Mouse (Mus musculus): ENCODE results near the gene Diras2. TPM values are rescaled to one million over a fixed set of nuclear protein-coding genes. Genes with fewer than 3 reads are reported as not detected.
"Not testable (repeated sequence)": the region's sequence is repeated elsewhere in the genome, so short reads cannot be mapped to it uniquely, and the experiment has no call there.

Gene Diras2
- polyA plus RNA-seq, 1 experiment from 2014 or later: 0.46 TPM

DNA sequence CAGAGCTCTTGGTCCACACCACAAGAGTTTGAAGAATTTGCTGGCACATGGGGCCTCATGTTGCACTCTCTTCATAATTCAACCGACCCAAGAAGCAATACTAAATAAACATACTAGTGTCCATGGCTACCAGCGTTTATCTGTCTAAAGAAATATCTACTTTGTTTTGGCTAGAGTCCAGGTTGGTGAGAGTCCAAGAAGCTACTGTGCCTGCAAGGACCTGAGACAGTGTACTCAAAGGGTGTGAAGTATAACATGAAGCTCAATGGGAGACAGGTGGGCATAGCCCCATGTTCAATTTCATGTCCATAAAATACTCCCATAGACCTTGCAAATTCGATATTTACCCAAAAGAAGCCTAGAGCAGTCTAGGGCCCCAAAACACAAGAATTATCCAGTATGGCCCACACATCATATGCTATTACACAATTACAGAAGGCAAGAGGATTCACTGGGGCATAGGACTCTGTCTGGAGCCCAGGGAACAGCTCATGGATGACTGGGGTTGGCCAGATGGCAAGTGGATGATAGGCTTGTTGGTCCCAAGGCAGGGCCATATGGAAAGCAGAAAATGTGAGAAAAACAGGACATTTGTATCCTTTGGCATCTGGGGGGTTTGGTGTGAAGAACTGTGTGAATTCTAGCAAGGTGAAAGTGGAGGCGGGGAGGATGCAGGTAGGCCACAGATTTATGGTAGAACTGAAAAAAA is 20.8 kb downstream of the Diras2 start:
- Histone ChIP-seq H3K27ac (ENCODE audit: low read length) (no peak overlapping the region), H3K4me2 (ENCODE audit: low read depth, low read length) (no peak overlapping the region), H3K4me1 (ENCODE audit: control insufficient read depth, insufficient read depth, low read length) (no peaks in the 10 kb centered on the region), H3K9ac (ENCODE audit: low read depth, low read length) (no peak overlapping the region), H3K4me3 (ENCODE audit: low read length) (no peak overlapping the region), H3K9me3 (ENCODE audit: control insufficient read depth, low read length) (no peaks in the 10 kb centered on the region), H3K27me3 (replicated peaks; ENCODE audit: control insufficient read depth, insufficient read depth, low read length) (no peaks in the 10 kb centered on the region), H3K36me3 (ENCODE audit: control insufficient read depth, insufficient read depth, low read length) (no peaks in the 10 kb centered on the region)
- ATAC-seq: no peak
- 60% methylated on average over 4 of the region's 4 CpGs for WGBS

DNA sequence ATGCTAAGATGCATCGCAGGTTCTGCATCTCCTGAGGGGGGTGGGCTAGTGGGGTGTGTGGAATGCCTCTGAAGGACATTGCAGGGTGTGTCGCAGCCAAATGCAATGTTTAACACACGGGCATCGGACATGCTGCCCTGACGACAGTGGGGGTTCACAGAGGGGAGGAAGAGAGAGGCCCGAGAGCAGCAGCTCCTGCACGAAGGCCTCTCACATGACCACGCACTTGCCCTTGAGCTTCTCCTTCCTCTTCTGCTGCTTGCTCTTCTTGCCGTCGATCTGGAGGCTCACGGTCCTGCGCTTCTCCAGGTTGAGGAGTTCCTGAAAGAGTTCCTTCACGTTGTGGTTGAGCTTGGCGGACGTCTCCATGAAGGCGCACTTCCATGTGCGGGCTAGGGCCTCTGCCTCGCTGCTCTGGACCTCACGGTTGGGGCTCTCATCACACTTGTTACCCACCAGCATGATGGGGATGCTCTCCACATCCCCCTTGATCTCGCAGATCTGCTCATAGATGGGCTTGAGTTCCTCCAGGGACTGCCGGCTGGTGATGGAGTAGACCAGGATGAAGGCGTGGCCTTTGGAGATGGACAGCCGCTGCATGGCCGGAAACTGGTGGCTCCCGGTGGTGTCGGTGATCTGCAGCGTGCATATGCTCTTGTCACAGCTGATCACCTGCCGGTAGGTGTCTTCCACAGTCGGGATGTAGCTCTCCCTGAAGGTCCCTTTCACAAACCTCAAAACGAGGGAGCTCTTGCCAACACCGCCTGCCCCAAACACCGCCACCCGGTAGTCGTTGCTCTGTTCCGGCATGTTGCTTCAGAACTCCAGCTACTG is 23.4 kb downstream of the Diras2 start:
- Histone ChIP-seq H3K36me3 (ENCODE audit: control insufficient read depth, insufficient read depth, low read length) (no peaks in the 10 kb centered on the region), H3K9ac (ENCODE audit: low read depth, low read length) (no peak overlapping the region), H3K27ac (ENCODE audit: low read length) (no peak overlapping the region), H3K4me1 (ENCODE audit: control insufficient read depth, insufficient read depth, low read length) (no peaks in the 10 kb centered on the region), H3K4me3 (ENCODE audit: low read length) (no peak overlapping the region), H3K27me3 (replicated peaks; ENCODE audit: control insufficient read depth, insufficient read depth, low read length) (no peaks in the 10 kb centered on the region), H3K9me3 (ENCODE audit: control insufficient read depth, low read length) (no peaks in the 10 kb centered on the region), H3K4me2 (ENCODE audit: low read depth, low read length) (no peak overlapping the region)
- 89% methylated on average over 35 of the region's 35 CpGs for WGBS
- ATAC-seq: no peak

- not testable (repeated sequence) for H3K9ac ChIP-seq (ENCODE audit: low read depth, low read length); H3K4me2 ChIP-seq (ENCODE audit: low read depth, low read length); H3K4me1 ChIP-seq (ENCODE audit: control insufficient read depth, insufficient read depth, low read length); H3K9me3 ChIP-seq (ENCODE audit: control insufficient read depth, low read length); H3K4me3 ChIP-seq (ENCODE audit: low read length); H3K36me3 ChIP-seq (ENCODE audit: control insufficient read depth, insufficient read depth, low read length); H3K27me3 ChIP-seq (replicated peaks; ENCODE audit: control insufficient read depth, insufficient read depth, low read length); H3K27ac ChIP-seq (ENCODE audit: low read length); ATAC-seq
- 67% methylated on average over 3 of the region's 3 CpGs for WGBS
Measured at GRCm38 (mm10) chr13:52506822-52507221, 24.3 kb downstream of the Diras2 start.

GRCm38 (mm10) chr13:52505683-52506285 is 25.3 kb downstream of the Diras2 start:
- H3K9me3 ChIP-seq (ENCODE audit: control insufficient read depth, low read length); ATAC-seq; H3K36me3 ChIP-seq (ENCODE audit: control insufficient read depth, insufficient read depth, low read length); H3K27ac ChIP-seq (ENCODE audit: low read length); H3K27me3 ChIP-seq (replicated peaks; ENCODE audit: control insufficient read depth, insufficient read depth, low read length); H3K4me2 ChIP-seq (ENCODE audit: low read depth, low read length); H3K4me1 ChIP-seq (ENCODE audit: control insufficient read depth, insufficient read depth, low read length); H3K4me3 ChIP-seq (ENCODE audit: low read length); H3K9ac ChIP-seq (ENCODE audit: low read depth, low read length): not testable (repeated sequence)
- 77% methylated on average over 5 of the region's 5 CpGs for WGBS

GRCm38 (mm10) chr13:52501686-52502085 is 29.4 kb downstream of the Diras2 start:
- Histone ChIP-seq H3K4me1 (ENCODE audit: control insufficient read depth, insufficient read depth, low read length) (no peaks in the 10 kb centered on the region), H3K9ac (ENCODE audit: low read depth, low read length) (no peak overlapping the region), H3K36me3 (ENCODE audit: control insufficient read depth, insufficient read depth, low read length) (no peaks in the 10 kb centered on the region), H3K27ac (ENCODE audit: low read length) (peak overlapping the region; percentile 45), H3K9me3 (ENCODE audit: control insufficient read depth, low read length) (no peaks in the 10 kb centered on the region), H3K4me2 (ENCODE audit: low read depth, low read length) (no peak overlapping the region), H3K27me3 (replicated peaks; ENCODE audit: control insufficient read depth, insufficient read depth, low read length) (no peaks in the 10 kb centered on the region), H3K4me3 (ENCODE audit: low read length) (no peak overlapping the region)
- 41% methylated on average over 8 of the region's 8 CpGs for WGBS
- peak; percentile 69 for ATAC-seq

- ATAC-seq: peak; percentile 84
- Histone ChIP-seq H3K36me3 (ENCODE audit: control insufficient read depth, insufficient read depth, low read length) (no peaks in the 10 kb centered on the region), H3K9ac (ENCODE audit: low read depth, low read length) (no peak overlapping the region), H3K4me2 (ENCODE audit: low read depth, low read length) (no peak overlapping the region), H3K27ac (ENCODE audit: low read length) (no peak overlapping the region), H3K27me3 (replicated peaks; ENCODE audit: control insufficient read depth, insufficient read depth, low read length) (no peaks in the 10 kb centered on the region), H3K4me3 (ENCODE audit: low read length) (no peak overlapping the region), H3K9me3 (ENCODE audit: control insufficient read depth, low read length) (no peaks in the 10 kb centered on the region), H3K4me1 (ENCODE audit: control insufficient read depth, insufficient read depth, low read length) (no peaks in the 10 kb centered on the region)
- WGBS: 48% methylated on average over 4 of the region's 4 CpGs
Measured at GRCm38 (mm10) chr13:52497029-52497550, 34.0 kb downstream of the Diras2 start.

GRCm38 (mm10) chr13:52488821-52489220 is 42.3 kb downstream of the Diras2 start:
- H3K27me3 ChIP-seq (replicated peaks; ENCODE audit: control insufficient read depth, insufficient read depth, low read length): no peaks in the 10 kb centered on the region
- H3K9me3 ChIP-seq (ENCODE audit: control insufficient read depth, low read length): peaks cover 5% of the 10 kb centered on the region; the same call in 1 of the 2 replicates
- H3K4me1 ChIP-seq (ENCODE audit: control insufficient read depth, insufficient read depth, low read length): no peaks in the 10 kb centered on the region
- ATAC-seq: no peak
- no peak overlapping the region for H3K4me3 ChIP-seq (ENCODE audit: low read length)
- H3K27ac ChIP-seq (ENCODE audit: low read length): no peak overlapping the region
- whole genome bisulfite sequencing: 93% methylated on average over 7 of the region's 7 CpGs
- no peak overlapping the region for H3K9ac ChIP-seq (ENCODE audit: low read depth, low read length)
- H3K4me2 ChIP-seq (ENCODE audit: low read depth, low read length): no peak overlapping the region
- no peaks in the 10 kb centered on the region for H3K36me3 ChIP-seq (ENCODE audit: control insufficient read depth, insufficient read depth, low read length)

DNA sequence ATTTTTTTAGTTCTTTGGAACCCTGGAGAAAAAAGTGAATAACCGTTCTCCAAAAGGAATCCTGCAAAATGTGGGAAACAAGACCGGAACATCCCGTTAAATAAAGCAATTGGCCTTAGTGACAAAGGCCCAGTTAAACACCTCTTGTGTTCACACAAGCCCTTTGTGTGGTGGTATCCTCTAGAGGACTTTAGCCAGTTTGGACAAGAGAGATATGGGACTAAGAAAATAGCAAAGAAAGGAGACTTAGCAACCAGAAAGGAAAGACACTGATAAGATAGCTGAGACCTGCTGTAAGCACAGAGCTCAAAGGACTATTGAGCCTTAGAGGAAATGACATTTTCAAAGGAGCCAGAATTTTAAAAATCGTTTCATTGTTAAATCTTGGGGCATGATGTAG is 47.0 kb downstream of the Diras2 start:
- H3K9ac ChIP-seq (ENCODE audit: low read depth, low read length): no peak overlapping the region
- H3K27ac ChIP-seq (ENCODE audit: low read length): no peak overlapping the region
- H3K4me1 ChIP-seq (ENCODE audit: control insufficient read depth, insufficient read depth, low read length): no peaks in the 10 kb centered on the region
- H3K4me2 ChIP-seq (ENCODE audit: low read depth, low read length): no peak overlapping the region
- H3K4me3 ChIP-seq (ENCODE audit: low read length): no peak overlapping the region
- peaks cover 5% of the 10 kb centered on the region; the same call in 1 of the 2 replicates for H3K9me3 ChIP-seq (ENCODE audit: control insufficient read depth, low read length)
- ATAC-seq: no peak
- no peaks in the 10 kb centered on the region for H3K27me3 ChIP-seq (replicated peaks; ENCODE audit: control insufficient read depth, insufficient read depth, low read length)
- 65% methylated on average over 4 of the region's 4 CpGs for WGBS
- H3K36me3 ChIP-seq (ENCODE audit: control insufficient read depth, insufficient read depth, low read length): no peaks in the 10 kb centered on the region

DNA sequence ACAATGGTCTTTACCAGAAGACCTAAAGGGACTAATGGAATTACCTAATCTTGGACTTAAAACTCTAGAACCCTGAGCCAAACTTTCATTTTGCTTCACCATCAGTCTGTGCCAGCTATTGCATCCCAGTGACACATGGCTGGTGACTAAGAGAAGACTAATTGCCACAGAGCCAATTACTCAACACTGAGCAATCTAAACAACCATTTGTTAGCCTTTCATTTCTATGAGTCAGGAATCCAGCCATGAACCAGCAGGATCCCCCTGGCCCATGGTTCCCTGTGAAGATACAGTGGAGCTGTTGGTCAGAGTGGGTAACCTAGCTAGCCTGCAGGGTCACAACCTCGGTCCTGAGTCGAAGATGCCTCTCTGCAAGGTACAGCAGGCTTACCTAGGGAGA is 49.3 kb downstream of the Diras2 start:
- Histone ChIP-seq H3K9me3 (ENCODE audit: control insufficient read depth, low read length) (no peaks in the 10 kb centered on the region), H3K4me3 (ENCODE audit: low read length) (no peak overlapping the region), H3K27me3 (replicated peaks; ENCODE audit: control insufficient read depth, insufficient read depth, low read length) (no peaks in the 10 kb centered on the region), H3K9ac (ENCODE audit: low read depth, low read length) (no peak overlapping the region), H3K4me1 (ENCODE audit: control insufficient read depth, insufficient read depth, low read length) (no peaks in the 10 kb centered on the region), H3K4me2 (ENCODE audit: low read depth, low read length) (no peak overlapping the region), H3K27ac (ENCODE audit: low read length) (no peak overlapping the region), H3K36me3 (ENCODE audit: control insufficient read depth, insufficient read depth, low read length) (no peaks in the 10 kb centered on the region)
- no peak for ATAC-seq
- WGBS: 74% methylated on average over 2 of the region's 2 CpGs

Measured in intestine, embryonic 16.5 days (tissue).